Mouse (Mus musculus) cortical plate, adult 2 months (tissue): Measurements from ENCODE around the gene Rbm44.

Experiments
- CTCF ChIP-seq: fragments of 200-500 bp; IDR thresholded peaks from 2 replicates; pipeline ENCODE4 v1.5.1; 2011; ENCODE audit warnings: mild to moderate bottlenecking, control low read depth, low read length; ENCODE audit not compliant: insufficient read depth; ENCODE audit errors: extremely low read depth
- POLR2A ChIP-seq: fragments of 200-500 bp; IDR thresholded peaks from 2 replicates; pipeline ENCODE4 v1.6.1; 2011; ENCODE audit warnings: mild to moderate bottlenecking, low read length, control low read depth; ENCODE audit not compliant: insufficient read depth; ENCODE audit errors: extremely low read depth

DNA sequence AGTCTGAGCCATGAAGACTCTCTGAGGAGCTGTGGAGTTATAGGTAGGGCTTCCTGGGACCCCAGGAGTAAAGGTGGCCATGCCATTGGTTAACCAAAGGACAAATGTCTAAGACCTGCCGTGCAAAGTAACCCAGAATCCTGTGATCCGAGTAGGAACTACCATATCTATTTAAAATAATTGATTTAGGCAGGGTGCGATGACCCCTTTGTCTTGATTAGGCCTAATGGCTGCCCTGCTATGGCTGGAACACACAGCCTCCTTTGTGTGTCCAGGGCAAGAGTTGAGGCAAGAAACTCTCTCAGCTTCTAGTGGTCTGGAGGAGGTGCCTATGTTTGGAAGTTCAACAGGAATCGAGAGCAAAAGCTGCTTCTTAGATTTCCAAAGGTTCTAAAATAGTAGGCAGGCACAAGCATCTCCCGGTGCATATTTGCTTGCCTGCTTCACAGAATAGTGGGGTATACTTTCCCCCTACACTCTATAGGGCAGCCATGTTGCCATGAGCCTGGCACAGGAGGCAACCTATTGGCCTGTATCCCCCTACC is 59.4 kb downstream of the Rbm44 start:
- no peak for TF ChIP-seq POLR2A
- no peak for TF ChIP-seq CTCF
